Mouse (Mus musculus) cerebellum, adult 2 months (tissue): ENCODE measurements around the gene Prkg2.

ENCODE experiments used
- CTCF ChIP-seq: fragments of 200-500 bp; IDR thresholded peaks from 2 replicates; pipeline ENCODE4 v1.5.1; 2011; ENCODE audit warnings: low read depth, mild to moderate bottlenecking, control low read depth, low read length, moderate library complexity, borderline replicate concordance; ENCODE audit not compliant: insufficient read depth
- POLR2A ChIP-seq: fragments of 200-500 bp; IDR thresholded peaks from 2 replicates; pipeline ENCODE4 v1.6.1; 2011; ENCODE audit warnings: low read length, control low read depth, borderline replicate concordance; ENCODE audit not compliant: insufficient read depth

- TF ChIP-seq CTCF (no peak), POLR2A (no peak)
Observed at GRCm38 (mm10) chr5:98975877-98976672, 61.1 kb downstream of the Prkg2 start.
